Mouse (Mus musculus) monocyte, adult 59 days (primary cell): ENCODE measurements around the gene Ccdc78. TPM values are rescaled to one million over a fixed set of nuclear protein-coding genes. Genes with fewer than 3 reads are reported as not detected.

ENCODE experiments used
- total RNA-seq, 2 experiments: library from RNA; stranded (reverse); gene quantifications; one replicate each; pipeline ENCODE4 v1.2.4; 2023

The Ccdc78 gene
- total RNA-seq: not detected

GRCm38 (mm10) chr17:25786280-25786679 lies at the start of gene Ccdc78:
Gene Ccdc78, plus strand, starts transcription at chr17:25786580.

GRCm38 (mm10) chr17:25754241-25754640 lies 32.1 kb upstream of the Ccdc78 start, which contains the start of gene Msln:
Gene Msln, minus strand, starts transcription at chr17:25754378.

GRCm38 (mm10) chr17:25773549-25774120 lies 12.7 kb upstream of the Ccdc78 start, which contains the start of gene Narfl:
Gene Narfl, plus strand, starts transcription at chr17:25773776.

GRCm38 (mm10) chr17:25785281-25785745 lies 1.1 kb upstream of the Ccdc78 start, which contains the start of gene Haghl:
Gene Haghl, minus strand, starts transcription at chr17:25785673.

GRCm38 (mm10) chr17:25792615-25793014 lies 6.2 kb downstream of the Ccdc78 start, which contains the start of gene Fam173a:
Gene Fam173a, minus strand, starts transcription at chr17:25792901.

GRCm38 (mm10) chr17:25795609-25796092 lies 9.3 kb downstream of the Ccdc78 start, which contains the start of gene AC134908.4:
Gene AC134908.4, minus strand, starts transcription at chr17:25795659.

GRCm38 (mm10) chr17:25796951-25797369 lies 10.6 kb downstream of the Ccdc78 start, which contains the start of gene Metrn:
Gene Metrn, minus strand, starts transcription at chr17:25797136.

GRCm38 (mm10) chr17:25808789-25809605 lies 22.6 kb downstream of the Ccdc78 start, which contains the start of gene Fbxl16:
Gene Fbxl16, plus strand, starts transcription at chr17:25809085.

GRCm38 (mm10) chr17:25823452-25823851 lies 37.1 kb downstream of the Ccdc78 start, which contains the start of gene Wdr24:
Gene Wdr24, plus strand, starts transcription at chr17:25823627.

GRCm38 (mm10) chr17:25828712-25829557 lies 42.6 kb downstream of the Ccdc78 start, which contains the start of gene Jmjd8:
Gene Jmjd8, plus strand, starts transcription at chr17:25828867.

GRCm38 (mm10) chr17:25833291-25833663 lies 46.9 kb downstream of the Ccdc78 start, which contains the start of gene Stub1:
Gene Stub1, minus strand, starts transcription at chr17:25833404.

GRCm38 (mm10) chr17:25837076-25837410 lies 50.7 kb downstream of the Ccdc78 start, which contains the start of gene Rhbdl1:
Gene Rhbdl1, minus strand, starts transcription at chr17:25837295.

Other genes with a start within 250 kb of the Ccdc78 start
- gene Sox8, start 215.9 kb upstream of the Ccdc78 start, total RNA-seq: under 1 TPM in 1 of 2 experiments, not detected in 1; 0.18 TPM
- gene Lmf1, start 207.5 kb upstream of the Ccdc78 start, total RNA-seq: 10 to 100 TPM; 38.1 to 41.1 TPM
- gene Gng13, start 69.4 kb upstream of the Ccdc78 start, total RNA-seq: not detected
- 1 to 10 TPM; 2.6 to 3.9 TPM for gene Chtf18, start 59.2 kb upstream of the Ccdc78 start, total RNA-seq
- gene Rpusd1, start 58.9 kb upstream of the Ccdc78 start, total RNA-seq: 1 to 10 TPM; 6.6 to 7.9 TPM
- not detected for gene Mslnl, start 50.5 kb upstream of the Ccdc78 start, total RNA-seq
- gene Msln, start 32.2 kb upstream of the Ccdc78 start, total RNA-seq: 1 to 10 TPM; 1.2 to 1.3 TPM
- 10 to 100 TPM; 33.1 to 34.7 TPM for gene Narfl, start 12.8 kb upstream of the Ccdc78 start, total RNA-seq
- gene Haghl, start 907 bp upstream of the Ccdc78 start, total RNA-seq: 10 to 100 TPM; 21.6 to 21.7 TPM
- gene Fam173a, start 6.3 kb downstream of the Ccdc78 start, total RNA-seq: 10 to 100 TPM; 33.5 to 35.6 TPM
- gene AC134908.4, start 9.1 kb downstream of the Ccdc78 start, total RNA-seq: not detected
- gene Metrn, start 10.6 kb downstream of the Ccdc78 start, total RNA-seq: 1 to 10 TPM; 8.0 to 9.9 TPM
- under 1 TPM in 1 of 2 experiments, not detected in 1; 0.24 TPM for gene Fbxl16, start 22.5 kb downstream of the Ccdc78 start, total RNA-seq
- 10 to 100 TPM; 13.5 to 14.9 TPM for gene Wdr24, start 37.0 kb downstream of the Ccdc78 start, total RNA-seq
- gene Jmjd8, start 42.3 kb downstream of the Ccdc78 start, total RNA-seq: 10 to 100 TPM; 23.2 to 28.1 TPM
- gene Stub1, start 46.8 kb downstream of the Ccdc78 start, total RNA-seq: 10 to 100 TPM; 50.8 to 51.1 TPM
- gene Rhbdl1, start 50.7 kb downstream of the Ccdc78 start, total RNA-seq: 1 to 10 TPM; 1.2 to 1.7 TPM
- gene Gm20683, start 55.2 kb downstream of the Ccdc78 start, total RNA-seq: 1 to 10 TPM in 1 of 2 experiments, under 1 TPM in 1; 0.89 to 4.0 TPM
- gene Rhot2, start 58.3 kb downstream of the Ccdc78 start, total RNA-seq: 10 to 100 TPM; 28.4 to 34.3 TPM
- 1 to 10 TPM; 6.0 to 6.2 TPM for gene Wdr90, start 74.9 kb downstream of the Ccdc78 start, total RNA-seq
- 1 to 10 TPM; 4.8 to 5.5 TPM for gene Mcrip2, start 82.2 kb downstream of the Ccdc78 start, total RNA-seq
- 10 to 100 TPM; 10.1 to 11.1 TPM for gene Mettl26, start 88.5 kb downstream of the Ccdc78 start, total RNA-seq
- 1 to 10 TPM; 3.2 to 3.3 TPM for gene Wfikkn1, start 94.3 kb downstream of the Ccdc78 start, total RNA-seq
- 10 to 100 TPM; 16.5 to 18.1 TPM for gene Rab40c, start 133.1 kb downstream of the Ccdc78 start, total RNA-seq
- 10 to 100 TPM; 46.9 to 60.5 TPM for gene Pigq, start 158.4 kb downstream of the Ccdc78 start, total RNA-seq
- gene Nhlrc4, start 158.4 kb downstream of the Ccdc78 start, total RNA-seq: not detected
- not detected for gene A930017K11Rik, start 166.0 kb downstream of the Ccdc78 start, total RNA-seq
- 10 to 100 TPM; 31.1 to 32.2 TPM for gene Capn15, start 199.2 kb downstream of the Ccdc78 start, total RNA-seq